Mouse (Mus musculus): ENCODE data around the gene Anxa1.

- TF ChIP-seq CTCF (IDR thresholded peaks at IDR 0.05; ENCODE audit: low read depth) (peak; percentile 73), EP300 (IDR thresholded peaks at IDR 0.05; ENCODE audit: low read depth) (no peak)
These were observed 46.0 kb downstream of the Anxa1 start for GRCm38 (mm10) chr19:20344511-20345316.
